Mouse (Mus musculus) small intestine, adult 2 months (tissue): ENCODE data around the gene Rfng.

ENCODE experiments used
- CTCF ChIP-seq: fragments of 200-500 bp; IDR thresholded peaks from 2 replicates; pipeline ENCODE4 v1.5.1; 2012; ENCODE audit warnings: low read depth, mild to moderate bottlenecking, control low read depth, inconsistent platforms, low read length, moderate library complexity, mixed read lengths; ENCODE audit not compliant: insufficient replicate concordance, insufficient read length; ENCODE audit errors: extremely low read depth
- POLR2A ChIP-seq: fragments of 200-500 bp; IDR thresholded peaks from 2 replicates; pipeline ENCODE4 v1.6.1; 2012; ENCODE audit warnings: low read depth, mild to moderate bottlenecking, control low read depth, inconsistent platforms, low read length, moderate library complexity

DNA sequence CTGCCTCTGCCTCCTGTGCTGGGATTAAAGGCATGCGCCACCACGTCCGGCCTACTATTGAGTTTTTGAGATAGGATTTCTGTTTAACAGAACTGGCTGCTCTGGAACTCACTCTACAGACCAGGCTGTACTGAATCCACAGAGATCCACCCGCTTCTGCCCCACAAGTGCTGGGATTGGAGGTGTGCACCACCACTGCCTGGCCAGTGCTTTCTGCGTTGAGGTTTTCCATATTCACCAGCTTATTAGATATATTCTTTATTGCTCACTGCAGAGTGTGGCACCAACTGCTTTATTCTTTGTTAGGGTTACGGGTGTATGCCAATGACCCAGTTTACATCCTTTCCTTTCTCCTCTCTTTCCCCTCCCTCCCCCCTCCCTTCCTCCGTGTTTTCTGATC, 20.3 kb upstream of the Rfng start:
- TF ChIP-seq POLR2A (no peak), CTCF (no peak)
